Mouse (Mus musculus) myocyte (in vitro differentiated cells): ENCODE results near the gene Hoxc11.

Experiments used
- CEBPB ChIP-seq: IDR thresholded peaks from 2 replicates; pipeline ENCODE4 v1.6.1; 2011; ENCODE audit warnings: mild to moderate bottlenecking, moderate library complexity; ENCODE audit not compliant: poor library complexity, insufficient read depth, severe bottlenecking
- MAX ChIP-seq: IDR thresholded peaks from one replicate; pipeline ENCODE4 v1.6.1; 2011; ENCODE audit warnings: low read depth, mild to moderate bottlenecking, control low read depth
- MYOG ChIP-seq, 3 experiments: IDR thresholded peaks; one replicate each; pipeline ENCODE4 v1.6.1; 2011; ENCODE audit warnings: control low read depth in 2 of 3, low read depth in 2 of 3, mild to moderate bottlenecking in 2 of 3; ENCODE audit not compliant: insufficient read length in 2 of 3, control insufficient read depth in 1 of 3, insufficient read depth in 1 of 3
- TCF12 ChIP-seq: IDR thresholded peaks from one replicate; pipeline ENCODE4 v1.6.1; 2011; ENCODE audit warnings: mild to moderate bottlenecking, control low read depth; ENCODE audit not compliant: poor library complexity, insufficient read depth, severe bottlenecking

DNA sequence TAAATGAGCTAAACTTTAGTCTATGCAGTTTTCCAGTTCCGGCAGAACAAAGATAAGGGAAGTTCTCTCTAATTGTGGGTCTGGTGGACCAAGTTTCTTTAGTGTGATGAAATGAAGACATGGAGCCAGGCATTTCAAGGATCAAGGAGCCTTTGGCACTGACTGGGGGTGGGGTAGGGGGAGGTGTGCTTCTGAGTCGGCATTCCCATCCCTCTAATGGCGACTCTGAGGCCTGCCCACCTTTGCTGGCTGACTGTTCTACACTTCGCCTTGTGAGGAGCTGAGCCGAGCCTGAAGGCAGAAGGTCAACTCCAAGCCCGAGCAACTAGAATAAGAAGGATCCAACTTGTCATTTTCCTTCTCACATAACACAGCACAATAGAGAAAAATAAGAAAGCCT is 7.5 kb downstream of the Hoxc11 start:
- TF ChIP-seq TCF12 (no peak), MYOG (IDR thresholded peaks at IDR 0.05; ENCODE audit: control insufficient read depth in 1 of 3, insufficient read depth in 1 of 3, insufficient read length in 2 of 3, low read depth in 2 of 3) (no peak), MAX (no peak), CEBPB (no peak)
